Mouse (Mus musculus) c-Kit-positive CD71-negative TER-119-negative erythroid progenitor cells, embryonic 14.5 days (primary cell): ENCODE measurements at regions not wholly inside any gene's neighbourhood (a gene's known extent, or its start where the extent isn't known, plus 50 kb on each side); places are given as distances from the start of the nearest gene placed in this dataset.

Experiments
- DNase-seq: peaks from one replicate; pipeline ENCODE4 v3.0.0-alpha.2; 2013; ENCODE audit warnings: low read depth

- no peak for DNase-seq
These were observed 90.3 kb upstream of the Id2 start for GRCm38 (mm10) chr12:25187216-25187615.

GRCm38 (mm10) chr12:25182680-25183079 is 85.7 kb upstream of the Id2 start:
- no peak for DNase-seq

GRCm38 (mm10) chr12:25181317-25181716 is 84.4 kb upstream of the Id2 start:
- no peak for DNase-seq

GRCm38 (mm10) chr12:25180861-25181260 is 83.9 kb upstream of the Id2 start:
- DNase-seq, result no peak

GRCm38 (mm10) chr12:25180289-25180688 is 83.3 kb upstream of the Id2 start:
- DNase-seq, result no peak

GRCm38 (mm10) chr12:25178491-25179115 is 81.7 kb upstream of the Id2 start:
- no peak for DNase-seq

- DNase-seq, result no peak
These were observed 80.9 kb upstream of the Id2 start for GRCm38 (mm10) chr12:25177827-25178226.

- no peak for DNase-seq
These were observed 79.6 kb upstream of the Id2 start for GRCm38 (mm10) chr12:25176565-25176964.

- no peak for DNase-seq
These were observed 76.1 kb upstream of the Id2 start for GRCm38 (mm10) chr12:25173064-25173463.

- DNase-seq, result no peak
These were observed 75.5 kb upstream of the Id2 start for GRCm38 (mm10) chr12:25172450-25172849.

- DNase-seq, result no peak
These were observed 72.7 kb upstream of the Id2 start for GRCm38 (mm10) chr12:25169611-25170010.

GRCm38 (mm10) chr12:25168213-25168545 is 71.2 kb upstream of the Id2 start:
- no peak for DNase-seq

- no peak for DNase-seq
These were observed 70.7 kb upstream of the Id2 start for GRCm38 (mm10) chr12:25167504-25168212.

- no peak for DNase-seq
These were observed 69.6 kb upstream of the Id2 start for GRCm38 (mm10) chr12:25166525-25166924.

GRCm38 (mm10) chr12:25165650-25166049 is 68.7 kb upstream of the Id2 start:
- no peak for DNase-seq

GRCm38 (mm10) chr12:25164724-25165123 is 67.8 kb upstream of the Id2 start:
- DNase-seq, result no peak

GRCm38 (mm10) chr12:25163541-25163940 is 66.6 kb upstream of the Id2 start:
- DNase-seq, result no peak

- DNase-seq, result no peak
These were observed 65.9 kb upstream of the Id2 start for GRCm38 (mm10) chr12:25162843-25163242.

- no peak for DNase-seq
These were observed 65.0 kb upstream of the Id2 start for GRCm38 (mm10) chr12:25161939-25162338.

- no peak for DNase-seq
These were observed 64.3 kb upstream of the Id2 start for GRCm38 (mm10) chr12:25160990-25161843.

- no peak for DNase-seq
These were observed 62.2 kb upstream of the Id2 start for GRCm38 (mm10) chr12:25159091-25159490.

GRCm38 (mm10) chr12:25157238-25157637 is 60.3 kb upstream of the Id2 start:
- no peak for DNase-seq

- DNase-seq, result no peak
These were observed 58.5 kb upstream of the Id2 start for GRCm38 (mm10) chr12:25155396-25155795.
